Mouse (Mus musculus) limb, embryonic 10.5 days (tissue): ENCODE measurements at regions not wholly inside any gene's neighbourhood (a gene's known extent, or its start where the extent isn't known, plus 50 kb on each side); places are given as distances from the start of the nearest gene placed in this dataset.

Experiments
- DNase-seq: peaks from one replicate; pipeline ENCODE4 v3.0.0-alpha.2; 2017; ENCODE audit warnings: low spot score
- H3K27ac ChIP-seq: fragments of 300-500 bp; sonication (generic); 2 replicates; pipeline ENCODE4 v1.5.1; 2016; ENCODE audit warnings: mild to moderate bottlenecking
- H3K27me3 ChIP-seq: fragments of 300-500 bp; sonication (generic); 2 replicates; pipeline ENCODE4 v1.6.1; 2016; ENCODE audit warnings: low read depth, mild to moderate bottlenecking; ENCODE audit not compliant: poor library complexity, severe bottlenecking
- H3K36me3 ChIP-seq: fragments of 300-500 bp; sonication (generic); 2 replicates; pipeline ENCODE4 v1.6.1; 2016; ENCODE audit warnings: mild to moderate bottlenecking, moderate library complexity
- H3K4me1 ChIP-seq: fragments of 300-500 bp; sonication (generic); 2 replicates; pipeline ENCODE4 v1.6.1; 2016
- H3K4me3 ChIP-seq: fragments of 300-500 bp; sonication (generic); 2 replicates; pipeline ENCODE4 v1.5.1; 2016; ENCODE audit warnings: mild to moderate bottlenecking, moderate library complexity
- H3K9me3 ChIP-seq: fragments of 300-500 bp; sonication (generic); replicated peaks from 2 replicates; pipeline ENCODE4 v1.6.1; 2016; ENCODE audit warnings: mild to moderate bottlenecking
- WGBS: fragments of 180-500 bp; shearing (Covaris S2); methylation state at CpG from one replicate; pipeline ENCODE4 v1.1.7; 2016; 5-methylcytosine and 5-hydroxymethylcytosine counted together

GRCm38 (mm10) chr4:31672842-31673171, 291.1 kb upstream of the Map3k7 start:
- H3K9me3 ChIP-seq = no peaks in the 10 kb centered on the region
- H3K27ac ChIP-seq = no peak overlapping the region
- WGBS = 90% methylated on average over 2 of the region's 2 CpGs
- no peaks in the 10 kb centered on the region for H3K36me3 ChIP-seq
- no peaks in the 10 kb centered on the region for H3K4me1 ChIP-seq
- no peak for DNase-seq
- H3K27me3 ChIP-seq = no peaks in the 10 kb centered on the region
- H3K4me3 ChIP-seq = no peak overlapping the region

GRCm38 (mm10) chr4:31679007-31679590, 284.8 kb upstream of the Map3k7 start:
- WGBS = 87% methylated on average over 13 of the region's 13 CpGs
- no peak for DNase-seq
- H3K4me1 ChIP-seq = peaks cover 8% of the 10 kb centered on the region
- peak overlapping the region; percentile 53; the same call in 1 of the 2 replicates for H3K27ac ChIP-seq
- H3K4me3 ChIP-seq = no peak overlapping the region
- no peaks in the 10 kb centered on the region for H3K27me3 ChIP-seq
- H3K36me3 ChIP-seq = no peaks in the 10 kb centered on the region
- no peaks in the 10 kb centered on the region for H3K9me3 ChIP-seq

GRCm38 (mm10) chr4:31680958-31681357, 282.9 kb upstream of the Map3k7 start:
- Histone ChIP-seq H3K36me3 (no peaks in the 10 kb centered on the region), H3K27ac (no peak overlapping the region), H3K4me1 (peaks cover 8% of the 10 kb centered on the region), H3K4me3 (no peak overlapping the region), H3K27me3 (no peaks in the 10 kb centered on the region), H3K9me3 (no peaks in the 10 kb centered on the region)
- WGBS = 79% methylated on average over 2 of the region's 2 CpGs
- DNase-seq = no peak

- H3K27me3 ChIP-seq = no peaks in the 10 kb centered on the region
- 91% methylated on average over 2 of the region's 2 CpGs for WGBS
- H3K9me3 ChIP-seq = no peaks in the 10 kb centered on the region
- H3K4me3 ChIP-seq = no peak overlapping the region
- no peaks in the 10 kb centered on the region for H3K36me3 ChIP-seq
- no peak for DNase-seq
- no peak overlapping the region for H3K27ac ChIP-seq
- no peaks in the 10 kb centered on the region for H3K4me1 ChIP-seq
Observed at GRCm38 (mm10) chr4:31689083-31689482, 274.8 kb upstream of the Map3k7 start.

- peak; percentile 47 for DNase-seq
- no peaks in the 10 kb centered on the region for H3K9me3 ChIP-seq
- 42% methylated on average over 9 of the region's 9 CpGs for WGBS
- H3K36me3 ChIP-seq = no peaks in the 10 kb centered on the region
- H3K4me3 ChIP-seq = no peak overlapping the region
- peaks cover 18% of the 10 kb centered on the region for H3K4me1 ChIP-seq
- H3K27me3 ChIP-seq = no peaks in the 10 kb centered on the region
- H3K27ac ChIP-seq = peak overlapping the region; percentile 56
Observed at GRCm38 (mm10) chr4:31697769-31698505, 266.0 kb upstream of the Map3k7 start.

- WGBS = 59% methylated on average over 4 of the region's 4 CpGs
- Histone ChIP-seq H3K36me3 (no peaks in the 10 kb centered on the region), H3K9me3 (no peaks in the 10 kb centered on the region), H3K27ac (peak overlapping the region; percentile 68), H3K4me1 (peaks cover 18% of the 10 kb centered on the region), H3K4me3 (no peak overlapping the region), H3K27me3 (no peaks in the 10 kb centered on the region)
- peak; percentile 35 for DNase-seq
Observed at GRCm38 (mm10) chr4:31698506-31698782, 265.5 kb upstream of the Map3k7 start.

GRCm38 (mm10) chr4:31699296-31699695, 264.6 kb upstream of the Map3k7 start:
- H3K36me3 ChIP-seq = no peaks in the 10 kb centered on the region
- peaks cover 18% of the 10 kb centered on the region for H3K4me1 ChIP-seq
- no peaks in the 10 kb centered on the region for H3K27me3 ChIP-seq
- WGBS = 88% methylated on average over 5 of the region's 5 CpGs
- no peaks in the 10 kb centered on the region for H3K9me3 ChIP-seq
- peak overlapping the region; percentile 68 for H3K27ac ChIP-seq
- H3K4me3 ChIP-seq = no peak overlapping the region
- no peak for DNase-seq

- H3K27me3 ChIP-seq = no peaks in the 10 kb centered on the region
Observed at GRCm38 (mm10) chr4:31714054-31714651, 249.7 kb upstream of the Map3k7 start.

GRCm38 (mm10) chr4:31723501-31723900, 240.4 kb upstream of the Map3k7 start:
- H3K36me3 ChIP-seq = no peaks in the 10 kb centered on the region
- no peak for DNase-seq
- H3K27me3 ChIP-seq = no peaks in the 10 kb centered on the region
- H3K4me1 ChIP-seq = peaks cover 9% of the 10 kb centered on the region
- WGBS = 83% methylated on average over 7 of the region's 7 CpGs
- no peak overlapping the region for H3K4me3 ChIP-seq
- H3K27ac ChIP-seq = peak overlapping the region; percentile 59; the same call in 1 of the 2 replicates
- no peaks in the 10 kb centered on the region for H3K9me3 ChIP-seq

More at GRCm38 (mm10) chr4:31714054-31714651, 249.7 kb upstream of the Map3k7 start:
- no peaks in the 10 kb centered on the region for H3K4me1 ChIP-seq
- H3K27ac ChIP-seq = no peak overlapping the region
- H3K9me3 ChIP-seq = no peaks in the 10 kb centered on the region
- DNase-seq = no peak
- WGBS = 72% methylated on average over 2 of the region's 2 CpGs
- no peak overlapping the region for H3K4me3 ChIP-seq
- H3K36me3 ChIP-seq = no peaks in the 10 kb centered on the region

- peaks cover 9% of the 10 kb centered on the region for H3K4me1 ChIP-seq
- no peaks in the 10 kb centered on the region for H3K27me3 ChIP-seq
- 63% methylated on average over 2 of the region's 2 CpGs for WGBS
- H3K27ac ChIP-seq = peak overlapping the region; percentile 59; the same call in 1 of the 2 replicates
- H3K9me3 ChIP-seq = no peaks in the 10 kb centered on the region
- no peaks in the 10 kb centered on the region for H3K36me3 ChIP-seq
- no peak for DNase-seq
- no peak overlapping the region for H3K4me3 ChIP-seq
Observed at GRCm38 (mm10) chr4:31724400-31724799, 239.5 kb upstream of the Map3k7 start.

- no peak overlapping the region for H3K4me3 ChIP-seq
- WGBS = 91% methylated on average over 9 of the region's 9 CpGs
- no peaks in the 10 kb centered on the region for H3K9me3 ChIP-seq
- no peak overlapping the region for H3K27ac ChIP-seq
- H3K36me3 ChIP-seq = no peaks in the 10 kb centered on the region
- peaks cover 9% of the 10 kb centered on the region for H3K4me1 ChIP-seq
- DNase-seq = no peak
- no peaks in the 10 kb centered on the region for H3K27me3 ChIP-seq
Observed at GRCm38 (mm10) chr4:31727498-31728148, 236.3 kb upstream of the Map3k7 start.

GRCm38 (mm10) chr4:31728149-31728516, 235.8 kb upstream of the Map3k7 start:
- H3K27ac ChIP-seq = no peak overlapping the region
- H3K36me3 ChIP-seq = no peaks in the 10 kb centered on the region
- no peak for DNase-seq
- no peaks in the 10 kb centered on the region for H3K27me3 ChIP-seq
- no peak overlapping the region for H3K4me3 ChIP-seq
- H3K4me1 ChIP-seq = peaks cover 9% of the 10 kb centered on the region
- H3K9me3 ChIP-seq = no peaks in the 10 kb centered on the region
- 91% methylated on average over 3 of the region's 3 CpGs for WGBS

- H3K9me3 ChIP-seq = no peaks in the 10 kb centered on the region
- H3K4me3 ChIP-seq = no peak overlapping the region
- no peaks in the 10 kb centered on the region for H3K36me3 ChIP-seq
- no peak overlapping the region for H3K27ac ChIP-seq
- H3K4me1 ChIP-seq = no peaks in the 10 kb centered on the region
- DNase-seq = no peak
- 76% methylated on average over 3 of the region's 3 CpGs for WGBS
- H3K27me3 ChIP-seq = no peaks in the 10 kb centered on the region
Observed at GRCm38 (mm10) chr4:31743776-31744175, 220.1 kb upstream of the Map3k7 start.
